Mouse (Mus musculus) thymus, adult 18-20 months (tissue): ENCODE measurements around the gene Fkbp8.
"Not testable (repeated sequence)": the region's sequence is repeated elsewhere in the genome, so short reads cannot be mapped to it uniquely, and the experiment has no call there.

Experiments
- DNase-seq, 2 experiments: peaks; one replicate each; pipeline ENCODE4 v3.0.0; 2022; ENCODE audit warnings: mixed read lengths in 2 of 2

Fkbp8 gene

DNA sequence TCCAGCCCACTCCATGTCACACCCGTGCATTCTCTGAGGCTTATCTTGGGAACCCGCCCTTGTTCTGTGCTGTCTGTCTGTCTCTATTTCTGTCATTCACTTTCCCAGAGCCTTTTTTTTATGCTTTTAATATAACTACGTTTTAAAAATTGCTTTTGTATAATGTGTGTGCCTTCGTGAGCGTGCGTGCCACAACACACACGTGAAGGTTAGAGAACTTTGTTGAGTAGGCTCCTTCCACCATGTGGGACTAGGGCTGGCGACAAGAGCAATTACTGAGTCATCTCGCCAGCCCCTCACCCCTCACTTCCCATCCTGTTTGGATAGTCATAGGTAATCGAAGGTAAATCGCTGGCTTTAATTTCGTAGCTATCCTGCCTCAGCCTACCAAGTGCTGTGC lies 25.0 kb upstream of the Fkbp8 start:
- DNase-seq: no peak

DNA sequence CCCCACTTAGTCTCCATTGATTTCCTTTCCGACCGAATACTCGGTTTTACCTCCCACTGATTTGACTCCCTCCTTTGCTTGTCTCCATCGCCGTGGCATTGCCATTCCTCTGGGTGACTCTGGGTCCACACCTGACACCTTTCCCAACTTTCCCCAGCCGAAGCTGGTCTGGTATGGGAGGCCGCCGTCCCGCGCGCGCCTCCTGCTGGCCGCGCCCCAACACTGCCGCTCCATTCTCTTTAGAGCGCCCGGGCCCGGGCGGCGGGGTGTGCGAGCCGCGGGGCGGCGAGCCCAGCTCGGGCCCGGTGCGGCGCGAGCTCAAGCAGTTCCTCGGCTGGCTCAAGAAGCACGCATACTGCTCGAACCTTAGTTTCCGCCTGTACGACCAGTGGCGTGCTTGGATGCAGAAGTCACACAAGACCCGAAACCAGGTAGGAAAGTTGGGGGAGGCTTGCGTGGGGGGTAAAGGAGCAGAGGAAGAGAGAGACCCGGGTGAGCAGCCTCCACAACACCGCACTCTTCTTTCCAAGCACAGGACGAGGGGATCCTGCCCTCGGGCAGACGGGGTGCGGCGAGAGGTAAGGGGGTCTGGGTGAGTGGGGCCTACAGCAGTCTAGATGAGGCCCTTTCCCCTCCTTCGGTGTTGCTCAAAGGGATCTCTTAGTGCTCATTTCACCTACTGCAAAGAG lies 24.3 kb upstream of the Fkbp8 start:
- DNase-seq: no peak

DNA sequence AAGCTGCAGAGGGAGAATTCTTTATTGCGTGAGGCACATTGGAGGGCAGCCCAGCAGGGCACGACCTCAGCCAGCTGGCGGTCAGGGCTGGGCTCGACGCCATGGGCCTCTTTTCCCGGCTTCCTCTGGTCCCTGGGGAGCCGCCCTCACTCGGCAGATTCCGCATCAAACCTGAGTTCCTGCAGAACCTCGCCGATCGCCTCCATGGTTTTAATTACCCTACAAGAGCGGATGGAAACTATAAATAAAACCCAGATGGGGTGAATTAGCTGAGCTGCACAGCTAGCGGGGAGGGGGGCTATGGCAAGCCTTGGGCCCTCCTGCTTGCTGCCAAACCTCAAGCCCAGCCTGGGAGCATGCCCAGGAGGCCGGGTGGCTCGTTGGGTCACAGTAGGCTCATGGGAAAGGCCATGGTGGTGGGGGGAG lies 23.2 kb upstream of the Fkbp8 start:
- no peak for DNase-seq

DNA sequence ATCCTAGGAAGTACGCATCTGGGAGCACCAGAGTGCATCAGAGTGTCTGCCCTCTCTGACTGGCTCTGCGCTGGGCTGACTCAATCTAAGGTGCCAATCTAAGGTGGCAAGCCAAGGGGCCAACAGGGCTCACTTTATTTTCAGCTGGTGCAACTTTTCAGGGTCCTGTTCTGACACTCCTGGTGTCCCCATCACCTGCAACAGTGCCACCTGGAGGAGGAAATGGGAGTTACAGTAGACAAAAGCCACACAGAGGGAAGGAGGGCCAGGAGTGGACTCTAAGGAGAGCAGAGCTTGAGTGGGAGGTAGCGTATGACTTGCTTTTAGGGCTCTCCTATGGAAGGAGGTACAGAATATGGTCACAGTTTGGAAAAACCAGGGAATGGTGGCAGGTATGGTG lies 22.7 kb upstream of the Fkbp8 start:
- DNase-seq: peak in 1 of 2 experiments; percentile 66

DNA sequence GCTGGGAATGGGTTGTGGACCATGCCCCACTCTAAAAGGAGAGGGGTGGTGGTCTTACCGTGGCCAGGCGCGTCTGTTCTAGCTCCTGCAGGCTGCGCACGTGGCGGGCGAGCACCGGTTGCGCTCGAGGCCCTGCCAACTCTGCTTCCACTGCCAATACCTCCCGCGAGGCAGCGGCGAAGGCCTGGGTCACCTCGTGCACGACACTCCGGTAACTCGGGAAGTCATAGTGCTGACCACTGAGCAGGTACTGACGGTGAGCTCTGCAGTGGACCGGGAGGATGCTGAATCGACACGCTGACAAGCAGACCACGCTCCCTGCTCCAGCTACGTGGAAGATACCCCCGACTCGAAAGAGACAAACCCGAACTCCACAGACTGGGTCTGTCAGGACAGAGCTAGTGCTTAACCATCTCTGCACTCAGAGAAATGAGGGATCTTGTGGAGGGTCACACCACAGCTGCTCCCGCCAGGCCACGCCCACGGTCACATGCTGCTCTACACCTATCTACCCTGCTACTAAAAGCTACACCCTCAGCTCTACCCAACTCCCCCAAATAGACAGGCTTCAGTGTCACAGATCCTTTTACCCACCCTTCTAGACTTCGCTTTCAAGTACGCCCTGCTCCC lies 21.7 kb upstream of the Fkbp8 start:
- DNase-seq: peak in 1 of 2 experiments; percentile 49

DNA sequence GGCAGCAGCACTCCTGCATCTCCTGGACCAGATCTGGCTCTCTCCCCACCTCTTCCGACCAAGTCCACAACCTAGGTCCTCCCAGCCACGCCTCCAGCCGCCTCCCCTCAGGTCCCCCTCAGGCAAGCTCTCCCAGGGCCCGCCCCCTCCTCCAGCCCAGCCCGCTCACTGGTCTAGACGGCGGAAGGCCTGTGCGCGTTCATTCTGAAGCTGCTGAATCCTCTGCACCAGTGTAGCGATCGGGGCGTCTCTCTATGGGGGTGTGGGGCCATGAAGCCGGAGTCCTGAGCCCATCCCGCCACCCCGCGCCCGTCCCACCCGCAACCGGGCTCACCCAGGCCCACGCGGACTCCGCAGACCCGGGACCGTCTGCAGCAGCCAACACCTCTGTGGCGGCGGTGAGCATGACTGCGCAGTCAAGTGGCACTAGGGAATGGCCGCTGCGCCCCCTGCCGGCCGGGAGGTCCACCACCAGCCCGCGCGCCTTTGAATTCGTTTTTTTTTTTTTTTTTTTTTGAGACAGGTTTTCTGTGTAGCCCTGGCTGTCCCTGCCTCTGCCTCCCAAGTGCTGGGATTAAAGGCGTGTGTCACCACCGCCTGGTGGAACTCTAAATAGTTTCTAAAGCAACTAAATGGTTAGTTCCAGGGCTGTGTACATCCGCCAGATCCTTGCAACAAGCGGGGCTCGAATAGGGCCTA lies 21.0 kb upstream of the Fkbp8 start, which contains the start of gene Rex1bd:
Gene Rex1bd (minus strand): TSS at position 425 of the 699 bp plus-strand sequence.
- peak; percentile 91 to 96 for DNase-seq

DNA sequence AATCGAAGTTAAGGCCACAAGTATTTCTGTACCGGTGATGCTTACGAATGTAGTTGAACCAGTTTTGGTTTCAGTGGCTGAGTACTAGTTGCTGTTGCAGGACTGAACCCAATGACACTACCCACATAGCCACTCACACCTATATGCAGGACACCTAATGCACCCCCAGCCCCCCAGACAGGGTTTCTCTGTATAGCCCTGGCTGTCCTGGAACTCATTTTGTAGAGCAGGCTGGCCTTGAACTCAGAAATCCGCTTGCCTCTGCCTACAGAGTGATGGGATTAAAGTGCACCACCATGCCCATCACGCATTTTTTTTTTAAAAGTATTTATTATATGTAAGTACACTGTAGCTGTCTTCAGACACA lies 20.5 kb upstream of the Fkbp8 start:
- no peak for DNase-seq

DNA sequence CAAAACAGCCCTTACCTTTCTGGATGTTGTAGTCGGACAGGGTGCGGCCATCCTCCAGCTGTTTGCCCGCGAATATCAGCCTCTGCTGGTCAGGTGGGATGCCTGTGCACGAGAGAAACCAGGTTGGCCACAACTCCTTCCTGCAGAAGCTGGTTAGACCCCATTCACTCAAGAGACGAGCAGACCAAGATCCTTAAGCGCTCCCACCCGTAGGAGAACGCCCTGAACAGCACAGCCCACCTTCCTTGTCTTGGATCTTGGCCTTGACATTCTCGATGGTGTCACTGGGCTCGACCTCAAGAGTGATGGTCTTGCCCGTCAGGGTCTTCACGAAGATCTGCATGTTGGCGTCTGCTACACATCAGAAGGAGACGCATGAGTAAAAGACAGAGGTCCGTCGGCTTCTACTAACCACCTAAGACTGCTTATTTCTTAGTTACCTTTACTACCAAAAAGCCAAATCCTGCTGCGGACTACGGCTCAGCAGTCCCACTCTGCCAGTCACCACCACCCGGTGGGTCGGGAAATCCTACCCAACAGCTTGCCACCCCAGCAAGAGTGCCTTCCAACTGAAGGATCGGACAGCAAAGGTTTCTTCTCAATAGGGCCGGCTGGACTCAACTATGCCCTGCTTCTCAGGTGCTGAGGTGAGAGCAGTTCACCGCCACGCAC lies 18.1 kb upstream of the Fkbp8 start:
- DNase-seq: no peak

DNA sequence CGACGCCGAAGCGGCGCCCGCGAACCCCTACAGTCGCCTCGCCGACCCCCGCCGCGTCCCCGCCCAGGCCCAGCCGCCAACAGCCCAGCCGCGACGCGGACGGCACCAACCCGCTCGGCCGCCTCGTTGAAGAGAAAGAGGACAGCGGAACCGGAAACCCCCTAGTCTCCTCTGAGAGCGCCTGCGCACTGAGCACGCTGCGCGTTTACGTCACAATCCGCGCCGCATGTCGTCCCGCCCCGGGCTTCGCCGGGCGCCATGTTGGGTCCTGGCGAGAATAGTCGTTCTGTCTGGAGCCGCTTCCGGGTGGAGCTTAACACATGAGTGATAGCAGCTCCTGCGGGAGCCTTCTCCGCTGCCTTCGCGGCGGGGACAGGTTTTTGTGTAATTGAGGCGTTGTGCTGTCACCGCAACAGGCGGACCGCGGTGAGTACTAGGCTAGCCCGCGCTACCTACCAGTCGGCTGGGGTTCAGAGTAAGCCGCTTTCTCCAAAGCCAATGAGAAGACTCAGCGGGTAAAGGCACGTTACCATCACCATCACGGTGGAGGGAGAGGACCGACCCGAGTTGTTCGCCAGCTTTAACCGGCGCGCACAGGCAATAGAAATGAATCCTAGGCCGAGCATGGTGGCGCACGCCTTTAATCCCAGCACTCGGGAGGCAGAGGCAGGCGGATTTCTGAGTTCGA lies 17.2 kb upstream of the Fkbp8 start, which contains the start of gene Uba52:
Gene Uba52 (minus strand): TSS at position 574 of the 688 bp plus-strand sequence.
- peak; percentile 96 to 97 for DNase-seq

DNA sequence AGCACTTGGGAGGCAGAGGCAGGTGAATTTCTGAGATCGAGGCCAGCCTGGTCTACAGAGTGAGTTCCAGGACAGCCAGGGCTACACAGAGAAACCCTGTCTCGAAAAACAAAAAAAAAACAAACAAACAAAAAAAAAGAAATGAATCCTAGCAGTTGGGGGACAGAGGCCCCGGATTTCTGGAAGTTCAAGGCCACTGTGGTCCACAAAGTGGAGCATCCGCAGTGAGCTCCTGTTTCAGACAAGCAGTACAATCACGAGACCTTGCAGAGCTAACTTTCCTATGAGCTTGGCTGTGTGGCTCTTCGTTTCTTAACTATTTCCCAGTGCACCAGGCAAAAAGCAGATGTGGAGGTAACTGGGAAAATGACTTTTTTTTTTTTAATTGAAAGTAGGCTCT lies 16.4 kb upstream of the Fkbp8 start:
- DNase-seq: not testable (repeated sequence)

DNA sequence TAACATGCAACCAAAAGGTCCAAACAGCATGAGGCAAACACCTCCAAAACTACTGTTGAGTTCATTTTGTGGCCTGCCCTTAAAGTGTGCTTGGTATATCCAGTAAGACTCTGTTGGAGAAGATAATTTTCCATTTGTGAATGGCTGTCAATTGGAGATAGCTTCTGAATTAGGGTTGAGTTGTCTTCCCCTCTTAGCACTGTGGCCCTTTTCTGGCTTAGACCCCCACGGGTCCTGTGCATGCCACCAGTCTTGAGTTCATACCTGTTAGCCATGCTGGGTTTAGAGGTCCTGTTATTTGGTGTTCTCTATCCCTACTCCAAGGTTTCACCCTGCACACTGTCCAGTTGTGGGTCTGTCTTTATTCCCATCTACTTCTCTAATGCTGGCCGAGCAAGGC lies 15.8 kb upstream of the Fkbp8 start:
- DNase-seq: no peak

DNA sequence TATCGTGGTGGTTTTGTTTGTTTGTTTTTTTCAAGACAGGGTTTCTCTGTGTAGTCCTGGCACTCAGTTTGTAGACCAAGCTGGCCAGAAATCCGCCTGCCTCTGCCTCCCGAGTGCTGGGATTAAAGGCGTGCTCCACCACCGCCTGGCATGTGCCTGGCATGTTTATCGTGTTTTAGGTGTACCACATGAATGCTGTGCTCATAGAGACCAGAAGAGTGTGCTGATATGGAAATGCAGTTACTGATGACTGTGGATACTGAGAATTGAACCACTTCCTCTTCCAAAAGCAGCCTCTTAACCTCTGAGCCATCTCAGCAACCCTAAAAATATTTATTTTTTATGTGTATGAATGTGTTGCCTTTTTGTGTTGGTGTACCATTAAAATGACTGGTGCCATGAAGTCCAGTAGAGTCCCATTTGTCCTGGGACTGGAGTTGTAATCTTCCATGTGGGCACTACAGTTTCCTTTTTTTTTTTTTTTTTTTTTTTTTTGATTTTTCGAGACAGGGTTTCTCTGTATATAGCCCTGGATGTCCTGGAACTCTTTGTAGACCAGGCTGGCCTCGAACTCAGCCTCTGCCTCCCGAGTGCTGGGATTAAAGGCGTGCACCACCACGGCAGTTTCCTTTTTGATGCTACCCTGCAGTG lies 15.1 kb upstream of the Fkbp8 start:
- DNase-seq: no peak

DNA sequence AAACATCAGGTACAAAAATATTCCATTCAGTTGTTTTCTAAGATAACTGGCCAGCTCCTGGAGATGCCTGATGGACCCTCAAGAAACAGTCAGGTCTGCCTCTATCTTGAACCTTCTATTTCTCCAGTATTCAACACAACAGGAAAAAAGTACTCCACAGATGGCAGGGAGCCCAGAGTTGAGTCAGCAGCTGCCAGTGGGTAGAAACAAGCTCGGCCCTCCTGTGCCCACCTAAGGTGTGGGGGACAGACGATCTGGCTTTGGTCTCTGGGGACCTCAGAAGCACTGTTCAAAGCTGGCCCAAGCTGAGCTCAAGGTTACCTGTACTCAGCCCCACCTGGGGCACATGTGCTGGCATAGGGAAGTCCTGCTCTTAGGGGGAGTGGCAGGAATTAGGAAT lies 14.1 kb upstream of the Fkbp8 start:
- no peak for DNase-seq

DNA sequence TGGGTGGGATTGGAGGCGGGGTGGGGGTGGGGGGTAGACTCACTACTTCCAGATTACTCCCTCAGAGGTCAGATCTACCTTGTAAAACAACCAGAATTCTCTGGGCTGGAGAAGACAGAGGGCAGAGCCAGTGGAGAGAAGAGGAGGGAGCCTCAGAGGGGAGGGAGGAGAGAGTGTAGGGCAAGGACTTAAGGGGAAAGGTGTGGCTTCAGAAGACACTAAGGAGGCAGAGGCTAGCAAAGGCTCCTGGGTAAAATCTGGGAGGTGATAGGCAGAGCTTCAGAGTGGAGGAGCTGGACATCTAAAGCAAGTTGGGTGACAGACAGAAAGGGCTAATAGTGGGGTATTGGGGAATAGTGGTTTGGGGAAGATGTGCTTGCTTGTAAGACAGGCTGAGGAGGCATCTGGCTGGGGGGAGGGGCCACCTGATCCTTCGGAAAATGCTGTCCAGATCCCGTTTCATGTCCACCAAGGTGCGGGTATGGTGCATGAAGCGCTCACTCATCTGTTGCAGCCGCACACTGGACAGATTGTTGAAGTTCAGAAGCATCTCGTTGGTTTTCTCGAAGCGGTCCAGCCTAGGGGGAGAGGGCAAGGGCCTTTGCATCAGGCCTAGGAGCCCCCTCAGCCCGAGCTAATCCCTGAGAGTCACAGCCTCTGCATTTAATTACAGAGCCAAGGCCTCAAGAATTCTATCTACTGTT lies 9.4 kb upstream of the Fkbp8 start:
- no peak for DNase-seq

DNA sequence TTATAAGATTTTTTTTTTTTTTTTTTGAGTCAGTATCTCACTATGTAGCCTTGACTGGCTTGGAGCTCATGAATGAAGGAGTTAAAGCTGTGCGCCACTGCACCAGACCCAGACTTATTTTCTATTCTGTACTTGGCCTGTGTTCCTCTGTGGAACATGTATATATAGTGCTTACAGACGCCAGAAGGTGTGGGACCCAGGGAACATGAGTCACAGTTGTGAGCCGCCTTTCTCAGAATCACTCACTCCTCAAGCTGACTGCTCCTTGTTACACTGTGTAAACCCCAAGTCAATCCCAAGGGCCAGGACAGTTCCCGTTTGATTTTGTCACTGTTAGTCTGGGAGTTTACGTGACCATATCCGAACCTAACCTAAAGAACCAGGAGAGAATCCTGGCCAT lies 8.5 kb upstream of the Fkbp8 start:
- no peak for DNase-seq

DNA sequence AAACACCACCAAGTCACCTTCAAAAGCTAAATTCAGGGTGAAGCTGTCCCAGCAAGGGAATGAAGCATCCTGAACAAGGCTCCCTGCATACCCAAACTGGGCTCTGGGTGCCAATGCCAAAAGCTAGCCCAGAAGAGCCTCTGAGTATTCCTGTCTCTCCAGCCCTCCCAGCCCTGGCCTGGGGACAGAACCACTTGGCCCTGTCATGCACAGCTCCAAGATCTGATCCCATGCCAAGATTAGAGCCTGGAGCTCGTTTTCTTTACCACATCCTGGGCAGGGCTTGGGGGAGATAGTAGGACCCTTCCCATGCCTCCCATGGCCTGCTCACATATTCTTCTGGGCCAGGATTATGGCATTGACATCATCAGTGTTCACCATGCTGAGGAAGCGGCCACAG lies 7.9 kb upstream of the Fkbp8 start:
- no peak for DNase-seq

DNA sequence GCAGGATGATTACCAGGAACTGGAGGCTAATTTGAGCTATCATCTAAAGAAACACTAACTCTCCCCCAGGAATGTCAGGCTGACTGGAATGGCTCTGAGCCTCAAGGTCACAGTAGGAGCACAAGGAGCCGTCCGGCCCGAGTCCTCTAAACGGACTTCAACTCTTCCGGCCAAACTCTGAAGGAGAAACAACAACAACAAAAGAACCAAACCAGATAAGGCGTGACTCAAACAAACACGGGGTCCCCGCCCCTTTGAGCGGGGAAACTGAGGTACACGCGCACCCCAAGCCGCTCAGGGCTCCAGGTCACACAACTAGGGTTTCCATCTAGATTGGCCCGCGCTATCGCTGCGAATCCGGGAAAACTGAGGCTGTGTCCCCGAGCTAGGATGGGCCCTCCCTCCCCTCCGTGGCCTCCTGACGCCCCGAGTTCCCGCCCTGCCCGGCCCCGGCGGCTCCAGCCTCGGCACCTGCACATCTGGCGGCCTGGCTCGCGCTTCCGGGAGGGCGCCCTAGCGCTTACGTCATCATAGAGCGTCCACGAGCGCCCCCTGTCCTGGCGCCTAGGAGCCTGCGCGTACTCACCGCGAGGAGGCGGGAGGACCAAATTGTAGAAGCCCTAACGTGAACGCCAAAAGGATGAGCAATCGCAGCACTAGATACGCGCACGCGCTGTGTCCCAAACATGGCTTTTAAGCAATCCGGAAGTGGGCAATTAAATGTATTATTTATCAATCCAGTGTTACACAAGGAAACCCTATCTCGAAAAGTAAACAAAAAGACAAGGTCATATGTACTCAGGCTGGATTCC lies 4.7 kb upstream of the Fkbp8 start:
- peak; percentile 92 to 95 for DNase-seq

DNA sequence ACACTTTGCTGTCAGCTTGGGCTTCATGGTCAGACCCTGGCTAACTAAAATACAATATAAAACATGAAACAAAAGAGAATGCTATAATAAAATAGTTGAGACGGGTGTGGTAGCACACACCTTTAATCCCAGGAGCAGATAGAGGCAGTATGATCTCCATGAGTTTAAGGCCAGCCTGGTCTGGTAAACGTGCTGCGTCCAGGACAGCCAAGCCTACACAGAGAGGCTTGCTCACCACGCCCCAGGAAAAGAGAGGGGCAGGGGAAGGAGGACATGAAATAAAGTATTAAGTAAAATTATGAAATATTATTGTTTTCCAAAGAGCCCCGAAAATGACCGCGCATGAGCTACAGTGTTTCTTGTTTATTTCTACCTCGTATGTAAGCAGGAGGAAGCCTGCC lies 413 bp upstream of the Fkbp8 start:
- no peak for DNase-seq

DNA sequence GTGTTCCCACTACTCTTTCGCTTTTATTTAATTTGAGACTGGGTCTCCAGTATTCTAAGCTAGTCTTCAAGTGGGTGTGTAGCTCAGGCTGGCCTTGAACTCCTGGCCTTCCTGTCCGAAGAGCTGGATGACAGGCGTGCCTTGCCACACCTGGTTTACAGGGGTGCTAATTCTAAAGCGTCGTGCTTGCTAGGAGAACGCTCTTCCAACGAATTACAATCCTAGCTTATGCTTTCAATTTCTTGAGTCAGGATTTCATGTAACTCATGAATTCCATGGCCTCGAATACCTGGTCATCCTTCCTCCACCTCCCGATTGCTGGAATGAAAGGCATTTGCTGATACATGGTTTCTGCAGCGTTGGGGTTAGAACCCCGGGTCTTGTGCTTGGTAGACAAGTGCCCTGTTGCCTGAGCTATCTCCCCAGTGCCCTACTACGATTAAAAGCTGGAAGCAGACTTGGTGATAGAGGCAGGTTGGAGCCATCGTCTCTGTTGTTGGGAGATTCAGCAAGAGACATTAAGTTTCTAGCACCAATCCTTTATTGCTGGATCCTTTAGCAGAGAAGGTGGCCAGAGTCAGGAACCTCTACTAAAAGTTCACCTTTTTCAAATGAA lies 766 bp downstream of the Fkbp8 start:
- no peak for DNase-seq

DNA sequence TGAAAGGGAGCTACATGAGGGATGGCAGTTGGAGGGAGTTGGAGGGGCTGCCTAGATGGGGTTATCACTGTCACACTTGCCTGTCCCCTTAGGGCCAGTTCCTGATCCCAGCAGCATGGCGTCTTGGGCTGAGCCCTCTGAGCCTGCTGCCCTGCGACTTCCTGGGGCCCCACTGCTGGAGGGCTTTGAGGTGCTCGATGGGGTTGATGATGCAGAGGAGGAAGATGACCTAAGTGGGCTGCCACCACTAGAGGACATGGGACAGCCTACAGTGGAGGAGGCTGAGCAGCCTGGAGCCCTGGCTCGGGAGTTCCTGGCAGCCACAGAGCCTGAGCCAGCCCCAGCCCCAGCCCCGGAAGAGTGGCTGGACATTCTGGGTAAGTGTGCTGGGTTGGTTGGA lies 1.8 kb downstream of the Fkbp8 start:
- DNase-seq: no peak
